Mouse (Mus musculus) ES-E14 (cell line): ENCODE data around the gene Gnat3. TPM values are rescaled to one million over a fixed set of nuclear protein-coding genes. Genes with fewer than 3 reads are reported as not detected.
"Not testable (repeated sequence)": the region's sequence is repeated elsewhere in the genome, so short reads cannot be mapped to it uniquely, and the experiment has no call there.

Source experiments
- DNase-seq: peaks from one replicate; pipeline ENCODE4 v3.0.0-alpha.2; 2013; ENCODE audit warnings: low read depth, low spot score
- H3K27ac ChIP-seq: 2 replicates; pipeline ENCODE4 v1.5.1; 2012; ENCODE audit warnings: low read depth, mild to moderate bottlenecking, low read length, moderate library complexity, mixed read lengths; ENCODE audit not compliant: poor library complexity, insufficient read depth, severe bottlenecking
- H3K36me3 ChIP-seq: 2 replicates; pipeline ENCODE4 v1.6.1; 2012; ENCODE audit warnings: mild to moderate bottlenecking, low read length, moderate library complexity, mixed read lengths; ENCODE audit not compliant: control insufficient read depth, poor library complexity, insufficient read depth, severe bottlenecking
- H3K4me1 ChIP-seq, 2 experiments: fragments of 150-350 bp in 1 of 2; sonication (generic) in 1 of 2; 2 replicates each; pipeline ENCODE4 v1.6.1; 2012; ENCODE audit warnings: low read length in 2 of 2, mild to moderate bottlenecking in 1 of 2, mixed read lengths in 1 of 2; ENCODE audit not compliant: control insufficient read depth in 2 of 2, insufficient read depth in 2 of 2, poor library complexity in 1 of 2
- H3K4me3 ChIP-seq, 2 experiments: fragments of 150-350 bp in 1 of 2; sonication (generic) in 1 of 2; 2 replicates each; pipeline ENCODE4 v1.5.1; 2012; ENCODE audit warnings: low read length in 2 of 2, low read depth in 1 of 2, mild to moderate bottlenecking in 1 of 2, mixed read lengths in 1 of 2; ENCODE audit not compliant: insufficient read depth in 1 of 2, poor library complexity in 1 of 2, severe bottlenecking in 1 of 2
- H3K9ac ChIP-seq: 2 replicates; pipeline ENCODE4 v1.6.1; 2012; ENCODE audit warnings: low read depth, mild to moderate bottlenecking, low read length, mixed read lengths; ENCODE audit not compliant: poor library complexity, insufficient read depth, severe bottlenecking
- H3K9me3 ChIP-seq: fragments of 150-350 bp; sonication (generic); 2 replicates; pipeline ENCODE4 v1.6.1; 2012; ENCODE audit warnings: low read depth, mild to moderate bottlenecking, low read length; ENCODE audit not compliant: control insufficient read depth, insufficient read depth
- CHD2 ChIP-seq: IDR thresholded peaks from 2 replicates; pipeline ENCODE4 v1.6.1; 2014; ENCODE audit warnings: mild to moderate bottlenecking, low read depth, low read length, inconsistent platforms
- HCFC1 ChIP-seq: IDR thresholded peaks from 2 replicates; pipeline ENCODE4 v1.6.1; 2012; ENCODE audit warnings: low read length, inconsistent platforms, borderline replicate concordance; ENCODE audit not compliant: insufficient read depth
- MAFK ChIP-seq: IDR thresholded peaks from 2 replicates; pipeline ENCODE4 v1.6.1; 2014; ENCODE audit warnings: mild to moderate bottlenecking, low read depth, low read length, inconsistent platforms; ENCODE audit not compliant: insufficient read depth
- ZC3H11A ChIP-seq: IDR thresholded peaks from 2 replicates; pipeline ENCODE4 v1.6.1; 2012; ENCODE audit warnings: low read depth, mild to moderate bottlenecking, inconsistent platforms, low read length, borderline replicate concordance
- ZNF384 ChIP-seq: IDR thresholded peaks from 2 replicates; pipeline ENCODE4 v1.6.1; 2012; ENCODE audit warnings: low read depth, low read length, inconsistent platforms
- in situ Hi-C, 2 experiments: fragments of 600-800 bp; cut with MboI; formaldehyde crosslinking; loops; one replicate each; pipeline ENCODE4 v1.15.1; 2025; ENCODE audit warnings: low sequenced_read_pairs in 2 of 2, inconsistent platforms in 1 of 2; ENCODE audit not compliant: unreplicated experiment in 2 of 2
- total RNA-seq: library from RNA; depleted of rRNA; stranded (reverse); fragments of 300-350 nt; gene quantifications from 2 replicates; pipeline ENCODE4 v1.2.3, GENCODE M21; 2012

The Gnat3 gene
- total RNA-seq, 1 experiment = not detected

GRCm38 (mm10) chr5:17929006-17929567 is 33.3 kb upstream of the Gnat3 start:
- Histone ChIP-seq H3K4me1 (peaks cover 0 to 2% of the 10 kb centered on the region in 2 experiments; a peak in 1 of 4 replicates), H3K36me3 (no peaks in the 10 kb centered on the region), H3K4me3 (no peak overlapping the region), H3K9ac (no peak overlapping the region), H3K9me3 (no peaks in the 10 kb centered on the region), H3K27ac (no peak overlapping the region)
- TF ChIP-seq ZNF384 (no peak), ZC3H11A (no peak), CHD2 (no peak), HCFC1 (no peak), MAFK (no peak)
- DNase-seq = no peak
- in situ Hi-C loops = no loop called here

DNA sequence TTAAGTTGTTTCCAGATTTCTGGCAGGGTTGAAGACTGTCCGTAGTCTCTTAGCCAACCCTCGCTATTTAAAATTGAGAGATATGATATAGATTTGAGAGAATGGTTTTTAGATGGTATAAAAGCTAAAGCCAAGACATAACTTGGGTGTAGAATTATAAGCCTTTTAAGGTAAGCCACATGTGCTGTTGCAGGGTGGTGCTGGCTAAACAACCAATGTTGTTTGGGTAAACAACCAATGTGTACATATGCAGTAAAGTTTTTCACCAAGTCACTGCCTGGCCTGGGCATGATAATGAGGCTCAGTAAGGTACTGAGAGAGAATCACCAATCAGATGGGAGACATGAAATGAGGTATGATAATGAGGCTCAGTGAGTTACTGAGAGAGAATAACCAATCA is 30.8 kb upstream of the Gnat3 start:
- H3K9me3 ChIP-seq, H3K4me1 ChIP-seq, H3K36me3 ChIP-seq, H3K4me3 ChIP-seq, H3K27ac ChIP-seq, H3K9ac ChIP-seq, in situ Hi-C loops, DNase-seq: not testable (repeated sequence)

GRCm38 (mm10) chr5:17934501-17934900 is 27.8 kb upstream of the Gnat3 start:
- H3K4me1 ChIP-seq = no peaks in the 10 kb centered on the region
- no peak for DNase-seq
- H3K9ac ChIP-seq = no peak overlapping the region
- TF ChIP-seq CHD2 = no peak
- no peak for TF ChIP-seq MAFK
- no peak for TF ChIP-seq ZC3H11A
- TF ChIP-seq ZNF384 = no peak
- TF ChIP-seq HCFC1 = no peak
- no peaks in the 10 kb centered on the region for H3K9me3 ChIP-seq
- in situ Hi-C loops = no loop called here
- H3K36me3 ChIP-seq = no peaks in the 10 kb centered on the region
- no peak overlapping the region for H3K27ac ChIP-seq
- no peak overlapping the region for H3K4me3 ChIP-seq

DNA sequence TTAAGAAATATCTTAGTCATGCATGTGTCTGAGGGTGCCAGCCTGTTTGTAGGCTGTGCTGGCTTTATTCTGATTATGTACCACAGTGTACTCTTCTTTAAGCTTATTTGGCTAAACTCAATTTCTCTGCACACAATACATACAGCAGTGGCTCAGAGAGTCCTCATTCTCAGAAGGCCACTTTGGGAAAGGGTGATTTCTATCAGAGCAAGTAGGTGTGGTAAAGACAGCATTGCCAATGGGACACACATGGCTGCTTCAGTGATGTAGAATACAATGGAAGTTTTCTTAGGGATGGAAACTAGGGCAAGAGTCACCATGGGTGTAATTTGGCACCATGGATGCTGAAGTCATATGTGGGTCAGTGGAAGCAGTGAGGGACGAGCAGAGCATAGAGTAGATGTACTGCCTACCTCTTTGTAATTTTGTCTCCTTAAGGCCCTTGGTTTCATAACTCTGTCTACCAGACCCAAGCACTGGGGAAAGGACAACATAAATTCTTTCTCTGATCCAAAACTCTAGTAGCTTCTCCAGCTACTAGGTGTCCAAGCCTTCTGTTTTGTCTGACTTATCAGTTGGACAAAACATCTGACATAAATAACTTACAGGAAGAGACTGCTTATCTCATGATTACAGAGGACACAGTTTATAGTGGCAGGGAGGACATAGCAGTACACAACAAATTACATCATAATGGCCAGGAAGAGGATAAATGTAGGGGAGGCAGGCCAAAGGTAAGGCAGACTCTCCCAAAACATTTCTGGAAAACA is 24.0 kb upstream of the Gnat3 start:
- no peak for DNase-seq
- TF ChIP-seq ZC3H11A = no peak
- no peak for TF ChIP-seq MAFK
- TF ChIP-seq ZNF384 = no peak
- no peak for TF ChIP-seq CHD2
- no peak for TF ChIP-seq HCFC1
- Histone ChIP-seq H3K4me3 (no peak overlapping the region), H3K27ac (no peak overlapping the region), H3K36me3 (no peaks in the 10 kb centered on the region), H3K9ac (no peak overlapping the region), H3K4me1 (no peaks in the 10 kb centered on the region), H3K9me3 (no peaks in the 10 kb centered on the region)
- in situ Hi-C loops = no loop called here

DNA sequence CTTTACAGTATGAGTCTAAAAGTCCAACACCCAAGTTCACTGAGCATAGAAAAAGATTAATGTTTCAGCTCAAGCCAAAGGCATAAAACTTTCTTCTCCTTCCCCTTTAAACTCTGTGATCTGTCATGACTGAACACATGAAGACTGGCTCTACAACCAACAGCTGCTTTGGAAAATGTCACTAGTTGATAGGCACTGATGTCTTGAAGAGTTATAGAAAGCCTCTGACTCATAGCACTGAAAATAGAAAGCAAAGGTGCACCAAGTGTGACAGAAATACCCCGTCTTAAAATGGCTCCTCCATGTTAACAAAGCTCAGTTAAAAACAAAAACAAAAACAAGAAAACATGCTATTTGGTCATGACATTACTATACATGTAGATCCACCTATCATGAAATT is 5.9 kb upstream of the Gnat3 start:
- no peak for DNase-seq
- TF ChIP-seq ZC3H11A (no peak), CHD2 (no peak), HCFC1 (no peak), ZNF384 (no peak), MAFK (no peak)
- Histone ChIP-seq H3K9ac (no peak overlapping the region), H3K4me1 (no peaks in the 10 kb centered on the region), H3K27ac (no peak overlapping the region), H3K36me3 (no peaks in the 10 kb centered on the region), H3K9me3 (no peaks in the 10 kb centered on the region), H3K4me3 (no peak overlapping the region)
- in situ Hi-C loops = no loop called here
